ENCODE assay signal across 8 mouse cellular contexts in the genomic region with DNA sequence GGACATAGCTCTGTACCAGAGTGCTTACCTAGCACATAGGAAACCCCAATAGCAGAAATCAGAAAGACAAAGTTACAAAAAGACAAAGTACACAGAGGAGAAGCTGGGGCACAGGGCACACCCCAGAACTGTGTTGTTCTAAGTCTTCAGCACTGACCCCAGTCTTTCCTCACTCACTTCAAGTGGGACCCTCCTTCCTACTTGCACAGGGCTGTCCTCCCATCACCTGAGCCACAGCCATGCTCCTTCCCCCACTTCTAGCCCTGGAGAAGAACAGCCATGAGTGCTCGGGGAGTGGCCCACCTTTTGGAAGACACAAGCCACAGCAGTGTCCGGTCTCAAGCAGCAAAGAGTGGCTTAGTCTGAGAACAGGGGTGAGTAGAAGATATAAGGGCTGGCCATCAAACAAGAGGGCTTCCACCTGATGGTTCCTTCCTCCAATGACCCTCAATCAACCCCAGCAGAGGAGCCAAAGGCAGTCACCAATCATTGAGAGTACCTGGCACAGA. TPM values are rescaled to one million over a fixed set of nuclear protein-coding genes. Genes with fewer than 3 reads are reported as not detected.
DNase-seq lines count a peak whose midpoint lies in the region; ATAC-seq and TF ChIP-seq lines count a peak whose summit lies in the region.

A gene (minus strand): TSS at position 459 of the 509 bp plus-strand sequence.

- intact Hi-C loops in heart, postnatal 25 days (cut with DNase I): no loop called here

- no peak within 1 kb of the TSS for H3K4me2 ChIP-seq in lung, postnatal 0 days (replicated peaks; ENCODE audit: low read depth, low read length)
- H3K4me2 ChIP-seq in embryonic facial prominence, embryonic 13.5 days: no peak within 1 kb of the TSS
- no peak within 1 kb of the TSS for H3K4me2 ChIP-seq in limb, embryonic 12.5 days

- no peak within 1 kb of the TSS for H3K9ac ChIP-seq in lung, postnatal 0 days (replicated peaks; ENCODE audit: low read depth)
- H3K9ac ChIP-seq in embryonic facial prominence, embryonic 13.5 days: no peak within 1 kb of the TSS
- H3K9ac ChIP-seq in limb, embryonic 12.5 days (replicated peaks): no peak within 1 kb of the TSS

- no peak within 1 kb of the TSS for H3K4me3 ChIP-seq in lung, postnatal 0 days (ENCODE audit: low read depth, low read length)
- H3K4me3 ChIP-seq in embryonic facial prominence, embryonic 13.5 days: no peak within 1 kb of the TSS
- H3K4me3 ChIP-seq in limb, embryonic 12.5 days (replicated peaks): no peak within 1 kb of the TSS
- H3K4me3 ChIP-seq in olfactory bulb, adult 2 months (ENCODE audit: insufficient read depth, low read depth, low read length): no peak within 1 kb of the TSS

- no peaks in the 10 kb centered on the region for H3K27me3 ChIP-seq in lung, postnatal 0 days (replicated peaks; ENCODE audit: insufficient read depth, low read length)
- H3K27me3 ChIP-seq in embryonic facial prominence, embryonic 13.5 days: no peaks in the 10 kb centered on the region
- no peaks in the 10 kb centered on the region for H3K27me3 ChIP-seq in limb, embryonic 12.5 days

- no peak for TF ChIP-seq POLR2A in olfactory bulb, adult 2 months (IDR thresholded peaks at IDR 0.05; ENCODE audit: insufficient read depth, low read depth, low read length)

- TF ChIP-seq CTCF in lung, postnatal 0 days (IDR thresholded peaks at IDR 0.05): no peak
- no peak for TF ChIP-seq CTCF in olfactory bulb, adult 2 months (IDR thresholded peaks at IDR 0.05; ENCODE audit: insufficient read depth, low read depth, low read length)

- TF ChIP-seq EP300 in lung, postnatal 0 days (IDR thresholded peaks at IDR 0.05): no peak

- WGBS in lung, postnatal 0 days: 88% methylated on average over 2 of the region's 2 CpGs
- 87% methylated on average over 2 of the region's 2 CpGs for WGBS in embryonic facial prominence, embryonic 13.5 days
- 85% methylated on average over 2 of the region's 2 CpGs for WGBS in limb, embryonic 12.5 days
- 85% methylated on average over 2 of the region's 2 CpGs for WGBS in olfactory bulb, adult 2 months

- H3K36me3 ChIP-seq in lung, postnatal 0 days (ENCODE audit: insufficient read depth, low read length): no peaks in the 10 kb centered on the region
- peaks cover 17% of the 10 kb centered on the region for H3K36me3 ChIP-seq in embryonic facial prominence, embryonic 13.5 days
- peaks cover 17% of the 10 kb centered on the region for H3K36me3 ChIP-seq in limb, embryonic 12.5 days

- H3K4me1 ChIP-seq in lung, postnatal 0 days (ENCODE audit: insufficient read depth, low read depth, low read length): no peaks in the 10 kb centered on the region
- no peaks in the 10 kb centered on the region for H3K4me1 ChIP-seq in embryonic facial prominence, embryonic 13.5 days
- no peaks in the 10 kb centered on the region for H3K4me1 ChIP-seq in limb, embryonic 12.5 days (replicated peaks)
- H3K4me1 ChIP-seq in olfactory bulb, adult 2 months (ENCODE audit: control insufficient read depth, insufficient read depth, low read length): no peaks in the 10 kb centered on the region

- H3K9me3 ChIP-seq in lung, postnatal 0 days (ENCODE audit: low read length): no peaks in the 10 kb centered on the region
- no peaks in the 10 kb centered on the region for H3K9me3 ChIP-seq in embryonic facial prominence, embryonic 13.5 days
- H3K9me3 ChIP-seq in limb, embryonic 12.5 days: no peaks in the 10 kb centered on the region

- ATAC-seq in lung, postnatal 0 days: no peak
- ATAC-seq in embryonic facial prominence, embryonic 13.5 days (ENCODE audit: insufficient number of reproducible peaks, insufficient read depth, low FRiP score, low TSS enrichment, low read depth): no peak
- ATAC-seq in limb, embryonic 12.5 days (ENCODE audit: insufficient number of reproducible peaks, insufficient read depth, low FRiP score, low TSS enrichment, low read depth): no peak

- no peak for DNase-seq in lung, postnatal 0 days (ENCODE audit: low spot score)
- DNase-seq in lung, postnatal 14 days: no peak
- no peak for DNase-seq in heart, postnatal 25 days (ENCODE audit: low spot score)
- no peak for DNase-seq in cerebellum, adult 11-12 months
- DNase-seq in cerebellum, adult 18-20 months: no peak

- H3K27ac ChIP-seq in lung, postnatal 0 days (ENCODE audit: low read length): no peak within 1 kb of the TSS
- no peak within 1 kb of the TSS for H3K27ac ChIP-seq in embryonic facial prominence, embryonic 13.5 days
- no peak within 1 kb of the TSS for H3K27ac ChIP-seq in limb, embryonic 12.5 days
- H3K27ac ChIP-seq in olfactory bulb, adult 2 months (ENCODE audit: insufficient read depth, low read depth, low read length): no peak within 1 kb of the TSS

RNA-seq across cellular contexts. Expression of the gene that starts here (rescaled TPM):
- polyA plus RNA-seq in lung, postnatal 0 days (2015; fragmentation: Nextera tagmentation; extraction: Ambion mirVana): 14.5 and 15.5 TPM in 2 replicates
- polyA plus RNA-seq in embryonic facial prominence, embryonic 13.5 days (2015; fragmentation: Nextera tagmentation; extraction: Ambion mirVana): 102 and 109 TPM in 2 replicates
- 10 to 100 TPM; 12.4 to 12.7 TPM for total RNA-seq in heart, postnatal 25 days (2021)
- 135 and 144 TPM in 2 replicates for polyA plus RNA-seq in limb, embryonic 12.5 days (2016; fragmentation: Nextera tagmentation; extraction: Ambion mirVana)
- 56.5 TPM in 1 of 2 replicates, not detected in the other for polyA plus RNA-seq in olfactory bulb, adult 2 months (2012; ENCODE audit: insufficient read depth, insufficient read length, low replicate concordance, missing spikeins)
